Mouse (Mus musculus): ENCODE data around the gene Vmn2r83.
"Not testable (repeated sequence)": the region's sequence is repeated elsewhere in the genome, so short reads cannot be mapped to it uniquely, and the experiment has no call there.

Vmn2r83 gene

GRCm38 (mm10) chr10:79468431-79468830 lies at the start of gene Vmn2r83:
Gene Vmn2r83 (plus strand): TSS chr10:79468731.
- in situ Hi-C loops (cut with MboI, MseI): no loop called here

- in situ Hi-C loops (cut with MboI, MseI): not testable (repeated sequence)
Observed at GRCm38 (mm10) chr10:79435141-79435820, 33.2 kb upstream of the Vmn2r83 start.

DNA sequence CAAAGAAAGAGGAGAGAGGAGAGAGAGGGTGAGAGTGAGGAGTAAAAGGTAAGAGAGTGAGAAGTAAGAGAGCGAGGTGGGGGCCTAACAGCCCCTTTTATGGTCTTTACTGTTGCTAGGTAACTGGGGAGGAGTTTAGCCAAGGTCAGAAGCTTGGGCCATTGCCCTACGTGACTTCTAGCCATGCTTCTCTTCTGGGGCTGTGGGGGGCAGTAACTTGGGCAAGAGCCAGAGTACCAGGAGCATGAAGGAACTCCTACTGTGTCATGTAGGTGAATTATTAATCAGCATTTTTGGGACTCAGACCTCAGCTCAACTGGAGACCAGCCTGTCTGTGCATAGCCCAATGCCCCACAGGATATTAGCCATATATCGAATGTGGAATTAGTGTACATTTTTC lies 27.4 kb downstream of the Vmn2r83 start:
- in situ Hi-C loops (cut with MboI, MseI): no loop called here

DNA sequence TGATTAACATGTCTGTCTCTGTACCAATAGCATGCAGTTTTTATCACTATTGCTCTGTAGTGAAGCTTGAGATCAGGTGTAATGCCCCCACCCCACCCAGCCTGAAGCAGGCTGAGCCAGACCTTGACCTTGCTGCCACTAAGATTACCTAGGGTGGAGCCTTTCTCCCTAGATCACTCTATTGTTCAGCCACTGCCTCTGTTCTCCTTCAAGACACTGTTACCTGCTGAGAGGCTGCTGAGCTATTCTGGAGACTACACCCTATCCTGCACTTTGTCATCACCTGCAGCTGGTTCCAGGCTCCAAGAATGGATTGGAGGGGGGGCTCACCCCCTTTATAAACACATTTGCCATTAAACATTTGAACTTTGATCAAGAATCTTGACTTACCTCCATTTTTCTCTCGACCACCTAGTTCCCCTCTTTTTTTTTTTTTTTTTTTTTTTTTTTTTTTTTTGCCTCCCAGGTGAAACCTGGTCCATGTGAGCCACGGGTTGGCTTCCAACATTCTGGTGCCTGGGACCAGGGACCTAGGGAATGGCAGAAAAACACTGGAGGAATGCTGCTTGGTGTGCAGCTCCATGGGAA lies 28.3 kb downstream of the Vmn2r83 start:
- in situ Hi-C loops (cut with MboI, MseI): no loop called here

DNA sequence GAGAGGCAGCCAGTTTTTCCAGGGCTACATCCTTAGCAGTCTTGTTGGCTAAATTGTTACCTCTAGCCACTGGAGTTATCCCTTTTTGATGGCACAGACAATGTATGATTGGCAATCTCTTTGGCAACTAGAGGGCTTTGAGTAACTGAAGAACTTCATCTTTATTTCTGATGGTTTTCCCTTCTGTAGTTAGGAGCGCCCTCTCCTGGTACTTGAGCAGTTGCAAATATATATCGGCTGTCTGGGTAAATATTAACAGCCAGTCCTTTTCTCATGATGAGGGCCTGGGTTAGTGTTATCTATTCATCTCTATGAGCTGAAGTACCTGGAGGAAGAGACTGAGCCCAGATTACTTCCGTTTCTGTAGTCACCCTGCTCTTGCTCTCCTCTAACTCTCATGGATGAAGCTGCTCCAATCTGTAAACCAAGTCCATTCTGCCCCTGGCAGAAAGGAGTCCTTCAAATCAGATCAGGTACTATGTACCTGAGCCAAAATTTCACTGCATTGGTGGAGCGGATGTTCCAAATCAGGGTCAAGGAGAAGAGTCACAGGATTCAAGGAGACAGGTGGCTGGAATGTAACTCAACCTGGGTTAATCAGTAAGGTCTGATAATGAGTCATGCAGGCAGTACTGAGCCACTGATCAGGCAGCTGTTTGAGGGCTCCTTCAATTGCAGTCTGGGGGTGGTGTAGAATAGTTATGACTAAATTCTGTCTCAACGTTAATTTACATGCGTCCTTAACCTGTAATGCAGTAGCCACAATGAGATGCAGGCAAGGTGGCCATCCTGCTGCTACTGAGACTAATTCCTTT lies 34.5 kb downstream of the Vmn2r83 start:
- in situ Hi-C loops (cut with MboI, MseI): no loop called here

DNA sequence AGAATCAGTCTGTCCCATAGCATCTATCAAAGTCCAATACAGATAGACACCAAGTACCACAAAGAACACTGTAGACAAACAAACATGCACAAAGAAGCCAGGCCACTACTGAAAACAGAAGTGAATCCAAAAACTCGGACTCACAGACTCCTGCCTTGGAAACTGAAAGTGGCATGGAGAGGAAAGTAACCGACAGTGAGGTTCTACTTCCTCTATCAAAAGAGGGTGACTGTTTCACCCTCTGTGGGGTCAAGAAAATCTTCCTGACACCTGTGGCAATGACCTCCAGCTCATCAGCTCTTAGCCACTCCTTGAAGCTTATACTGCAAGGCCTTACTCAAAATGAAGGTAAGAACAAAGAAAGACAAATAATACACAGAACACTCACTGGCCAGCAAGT lies 38.2 kb downstream of the Vmn2r83 start:
- in situ Hi-C loops (cut with MboI, MseI): no loop called here

- in situ Hi-C loops (cut with MboI, MseI): no loop called here
Observed at GRCm38 (mm10) chr10:79524433-79524832, 55.9 kb downstream of the Vmn2r83 start.

- in situ Hi-C loops (cut with MboI, MseI): no loop called here
Observed at GRCm38 (mm10) chr10:79525456-79526325, 57.2 kb downstream of the Vmn2r83 start.

DNA sequence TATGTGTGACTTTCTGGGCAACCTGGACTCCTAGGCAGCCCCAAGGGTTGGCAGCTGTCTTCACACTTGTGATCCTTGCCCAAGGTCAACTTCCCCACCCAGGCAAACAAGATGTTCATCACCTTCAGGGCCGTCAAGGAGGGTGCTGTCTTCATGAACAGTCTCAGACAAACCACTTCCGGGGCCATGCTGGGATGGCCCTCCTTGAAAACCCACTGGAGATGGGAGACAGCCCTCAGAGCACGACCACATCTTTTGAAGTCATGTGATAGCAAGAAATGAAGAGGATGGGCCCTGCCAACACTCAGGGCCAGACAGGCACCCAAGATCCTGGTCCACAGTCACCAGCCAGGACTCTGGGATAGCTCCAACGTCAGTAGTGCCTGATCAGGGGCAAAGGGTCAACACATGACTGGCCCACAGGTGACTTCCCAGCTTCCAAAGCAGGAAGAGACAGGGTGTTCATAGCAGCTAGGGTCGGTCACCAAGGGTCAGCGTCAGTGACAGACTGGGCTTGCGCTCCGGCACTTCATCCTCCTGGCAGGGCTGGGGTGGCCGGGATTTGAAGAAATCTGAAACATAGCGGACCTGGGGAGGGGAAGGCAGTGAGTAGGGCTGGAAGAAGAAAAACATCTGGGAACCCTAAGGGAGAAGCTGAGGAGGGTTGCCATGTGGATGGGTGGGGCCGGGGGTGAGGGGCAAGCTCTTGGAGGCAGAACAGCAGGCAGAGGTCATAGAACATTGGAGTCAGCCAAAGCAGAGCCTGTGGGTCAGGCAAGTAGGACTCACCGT lies 58.3 kb downstream of the Vmn2r83 start:
- in situ Hi-C loops (cut with MboI, MseI): no loop called here

- in situ Hi-C loops (cut with MboI, MseI): no loop called here
Observed at GRCm38 (mm10) chr10:79527453-79527845, 58.9 kb downstream of the Vmn2r83 start.

GRCm38 (mm10) chr10:79528081-79528480 lies 59.5 kb downstream of the Vmn2r83 start:
- in situ Hi-C loops (cut with MboI, MseI): no loop called here

- in situ Hi-C loops (cut with MboI, MseI): no loop called here
Observed at GRCm38 (mm10) chr10:79530241-79530640, 61.7 kb downstream of the Vmn2r83 start.

GRCm38 (mm10) chr10:79530721-79531120 lies 62.2 kb downstream of the Vmn2r83 start:
- in situ Hi-C loops (cut with MboI, MseI): no loop called here

GRCm38 (mm10) chr10:79531593-79531992 lies 63.1 kb downstream of the Vmn2r83 start:
- in situ Hi-C loops (cut with MboI, MseI): no loop called here

- in situ Hi-C loops (cut with MboI, MseI): no loop called here
Observed at GRCm38 (mm10) chr10:79532678-79533077, 64.1 kb downstream of the Vmn2r83 start.

- in situ Hi-C loops (cut with MboI, MseI): no loop called here
Observed at GRCm38 (mm10) chr10:79533126-79533911, 64.8 kb downstream of the Vmn2r83 start, which contains the start of gene Plpp2. Gene Plpp2 (minus strand): TSS chr10:79533796.

DNA sequence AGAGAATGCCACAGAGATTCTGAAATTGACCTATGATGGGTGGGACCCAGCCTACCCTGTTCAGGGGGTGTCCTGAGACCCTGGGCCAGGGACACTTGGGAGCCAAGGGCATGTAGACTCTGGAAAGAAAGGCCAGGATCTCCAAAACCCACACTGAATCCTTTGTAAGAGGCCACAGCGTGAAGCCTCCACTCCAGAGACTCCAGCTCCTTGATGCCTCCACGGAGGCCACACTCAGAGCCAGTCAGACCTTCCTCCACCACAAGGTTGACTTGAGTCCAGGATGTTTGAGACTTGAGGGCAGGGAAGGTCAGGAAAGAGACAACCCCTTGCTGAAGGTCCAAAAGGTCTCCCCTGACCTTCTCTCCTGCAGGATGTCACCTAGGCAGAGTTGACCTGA lies 65.9 kb downstream of the Vmn2r83 start:
- in situ Hi-C loops (cut with MboI, MseI): no loop called here

GRCm38 (mm10) chr10:79535431-79535830 lies 66.9 kb downstream of the Vmn2r83 start:
- in situ Hi-C loops (cut with MboI, MseI): no loop called here

DNA sequence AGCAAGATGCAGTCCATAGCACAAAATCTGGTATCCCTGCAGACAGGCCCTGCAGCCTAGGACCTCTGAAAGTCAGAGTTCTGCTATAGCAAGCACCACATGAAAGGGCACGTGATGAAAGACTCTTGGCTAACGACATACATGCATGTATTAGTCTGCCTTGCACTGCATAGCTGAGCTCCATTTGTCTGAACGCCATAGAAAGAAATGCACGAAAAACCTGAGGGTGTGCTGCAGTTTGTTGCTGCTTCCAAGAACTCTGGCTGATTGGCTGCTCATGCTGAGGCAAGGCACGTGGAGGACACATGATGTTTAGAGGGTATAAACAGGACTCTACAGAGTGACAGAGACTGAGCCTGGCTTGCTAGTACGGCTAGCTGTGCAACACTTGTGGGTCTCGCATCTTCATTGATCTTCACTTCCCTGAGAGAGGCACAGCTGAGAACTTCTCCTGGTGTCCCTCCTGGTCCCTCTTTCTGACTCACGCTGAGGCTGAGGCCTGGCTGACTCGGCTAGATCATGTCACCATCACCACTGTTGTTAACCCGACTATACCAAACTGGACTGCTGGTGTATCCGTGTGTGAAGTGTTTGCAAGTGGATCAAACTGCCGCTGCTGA lies 68.0 kb downstream of the Vmn2r83 start:
- in situ Hi-C loops (cut with MboI, MseI): no loop called here

DNA sequence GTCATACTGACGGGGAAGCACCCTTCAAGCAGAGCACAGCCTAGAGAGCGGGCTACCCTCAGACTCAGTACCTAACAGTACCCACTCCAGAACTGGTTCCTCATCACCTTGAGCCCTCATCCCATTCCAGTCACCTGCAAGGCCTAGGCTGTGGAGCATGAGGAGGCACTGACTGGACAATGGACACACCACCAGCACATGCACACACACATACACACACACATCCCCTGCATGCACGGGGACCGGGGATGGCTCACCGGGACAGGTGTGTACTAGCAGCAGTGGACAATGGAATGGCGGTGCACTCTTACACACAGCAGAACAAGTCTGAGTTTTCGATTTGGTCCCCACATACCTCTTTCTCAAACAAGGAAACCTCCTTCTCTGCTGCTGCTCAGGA lies 68.7 kb downstream of the Vmn2r83 start:
- in situ Hi-C loops (cut with MboI, MseI): no loop called here

Data from regulatory T cell (primary cell).